Mouse (Mus musculus) erythroblast, embryonic 14.5 days (primary cell): ENCODE measurements around the gene Uxs1. TPM values are rescaled to one million over a fixed set of nuclear protein-coding genes. Genes with fewer than 3 reads are reported as not detected.

Experiments used
- H3K27me3 ChIP-seq: 2 replicates; pipeline ENCODE4 v1.6.1; 2012; ENCODE audit warnings: inconsistent platforms; ENCODE audit not compliant: control insufficient read depth
- H3K36me3 ChIP-seq: 2 replicates; pipeline ENCODE4 v1.6.1; 2012; ENCODE audit warnings: mild to moderate bottlenecking, inconsistent platforms; ENCODE audit not compliant: control insufficient read depth
- H3K4me1 ChIP-seq: 2 replicates; pipeline ENCODE4 v1.6.1; 2012; ENCODE audit warnings: inconsistent platforms; ENCODE audit not compliant: control insufficient read depth
- H3K4me3 ChIP-seq: replicated peaks from 2 replicates; pipeline ENCODE3; 2012; ENCODE audit warnings: moderate library complexity, mild to moderate bottlenecking, inconsistent platforms
- H3K9me3 ChIP-seq: 2 replicates; pipeline ENCODE4 v1.6.1; 2012; ENCODE audit warnings: low read length, inconsistent platforms, mixed read lengths; ENCODE audit not compliant: control insufficient read depth
- GATA1 ChIP-seq: IDR thresholded peaks from 2 replicates; pipeline ENCODE4 v1.6.1; 2012; ENCODE audit warnings: low read length, inconsistent platforms, mixed read lengths
- TAL1 ChIP-seq: IDR thresholded peaks from 3 replicates; pipeline ENCODE4 v1.6.1; 2012; ENCODE audit warnings: low read length, inconsistent platforms, mixed read lengths
- polyA plus RNA-seq: library from polyadenylated mRNA; stranded (reverse); fragments of >175 nt; gene quantifications from 2 replicates; pipeline ENCODE4 v1.2.3, GENCODE M21; 2012

Gene Uxs1
- polyA plus RNA-seq, 1 experiment = 0.49 TPM

DNA sequence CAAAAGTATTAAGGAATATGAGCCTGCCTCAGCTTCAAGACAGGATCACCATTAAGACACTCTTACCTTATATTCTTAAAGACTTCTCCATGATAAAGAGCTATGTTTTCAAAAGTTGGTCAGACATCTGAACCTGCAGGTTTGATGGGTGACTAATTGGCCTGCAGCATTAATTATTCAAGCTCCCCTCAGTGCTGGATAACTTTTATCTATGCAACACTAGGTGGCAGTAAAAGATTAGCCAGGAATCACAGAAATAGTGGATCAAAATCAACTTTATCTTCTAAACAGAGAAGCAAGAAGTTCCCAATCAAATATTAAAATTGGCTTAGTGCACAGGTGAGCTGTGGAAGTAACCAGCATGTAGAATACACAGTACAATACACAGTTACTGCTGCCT is 67.5 kb downstream of the Uxs1 start:
- no peaks in the 10 kb centered on the region for H3K9me3 ChIP-seq
- TF ChIP-seq TAL1 (no peak), GATA1 (no peak)
- H3K4me1 ChIP-seq = no peaks in the 10 kb centered on the region
- H3K4me3 ChIP-seq = no peak overlapping the region
- no peaks in the 10 kb centered on the region for H3K27me3 ChIP-seq
- H3K36me3 ChIP-seq = peaks cover 88% of the 10 kb centered on the region

DNA sequence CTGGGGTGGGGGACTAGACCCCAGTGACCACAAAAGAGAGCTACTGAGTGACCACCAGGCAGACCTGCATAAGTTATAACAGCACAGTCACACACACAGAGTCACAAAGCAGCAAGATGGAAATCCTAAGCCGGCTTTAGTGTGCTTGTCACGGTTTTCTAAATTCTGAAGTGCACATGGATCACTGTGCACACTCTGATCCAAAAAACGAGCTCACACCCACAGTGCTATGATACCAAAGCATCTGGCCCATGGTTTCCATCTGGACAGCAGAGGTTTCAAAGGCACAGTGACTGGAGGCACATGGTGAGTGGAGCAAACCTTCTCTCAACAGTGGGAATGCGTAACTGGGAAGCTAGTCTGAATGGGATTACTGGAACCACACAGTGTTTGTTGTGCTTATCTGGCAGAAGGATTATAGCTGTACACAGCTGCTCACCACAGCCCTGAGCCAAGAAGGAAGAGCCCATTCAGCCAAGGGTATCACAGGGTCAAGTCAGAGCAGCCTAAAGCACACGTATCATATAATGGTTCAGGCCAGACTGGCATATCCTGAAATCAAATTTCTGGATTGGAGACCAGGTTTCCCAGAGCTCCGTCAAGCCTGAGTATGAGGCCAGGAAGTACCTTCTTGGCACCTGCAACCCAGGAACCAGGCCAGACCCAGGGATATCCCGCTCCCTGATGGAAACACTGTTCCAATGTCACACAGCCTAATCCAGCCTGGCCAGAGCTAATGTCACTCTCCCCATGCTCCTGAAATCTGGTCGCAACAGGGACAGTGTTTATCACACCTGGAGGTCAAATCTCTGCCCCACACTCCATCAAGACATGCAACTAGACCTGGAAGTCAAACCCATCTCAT is 72.9 kb downstream of the Uxs1 start:
- H3K4me3 ChIP-seq = no peak overlapping the region
- no peaks in the 10 kb centered on the region for H3K4me1 ChIP-seq
- no peaks in the 10 kb centered on the region for H3K27me3 ChIP-seq
- H3K36me3 ChIP-seq = peaks cover 82% of the 10 kb centered on the region
- TF ChIP-seq GATA1 = no peak
- no peak for TF ChIP-seq TAL1
- H3K9me3 ChIP-seq = no peaks in the 10 kb centered on the region

DNA sequence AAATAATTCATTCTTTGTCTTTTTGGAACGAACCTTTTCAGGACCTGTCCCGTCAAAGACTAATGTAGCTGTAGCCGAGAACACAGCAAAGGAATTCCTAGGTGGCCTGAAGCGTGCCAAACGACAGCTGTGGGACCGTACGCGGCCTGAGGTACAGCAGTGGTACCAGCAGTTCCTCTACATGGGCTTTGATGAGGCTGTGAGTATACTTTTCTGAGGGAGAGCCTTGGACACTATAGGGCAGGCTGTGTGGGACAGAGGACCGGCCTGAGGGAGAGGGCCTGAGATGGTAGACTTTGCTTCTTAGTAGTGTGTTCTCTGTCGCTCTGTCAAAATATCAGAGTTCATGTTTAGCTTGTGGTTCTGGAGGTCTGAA is 89.1 kb downstream of the Uxs1 start:
- Histone ChIP-seq H3K9me3 (no peaks in the 10 kb centered on the region), H3K4me3 (no peak overlapping the region), H3K27me3 (no peaks in the 10 kb centered on the region), H3K4me1 (no peaks in the 10 kb centered on the region), H3K36me3 (no peaks in the 10 kb centered on the region)
- TF ChIP-seq TAL1 = no peak
- no peak for TF ChIP-seq GATA1

DNA sequence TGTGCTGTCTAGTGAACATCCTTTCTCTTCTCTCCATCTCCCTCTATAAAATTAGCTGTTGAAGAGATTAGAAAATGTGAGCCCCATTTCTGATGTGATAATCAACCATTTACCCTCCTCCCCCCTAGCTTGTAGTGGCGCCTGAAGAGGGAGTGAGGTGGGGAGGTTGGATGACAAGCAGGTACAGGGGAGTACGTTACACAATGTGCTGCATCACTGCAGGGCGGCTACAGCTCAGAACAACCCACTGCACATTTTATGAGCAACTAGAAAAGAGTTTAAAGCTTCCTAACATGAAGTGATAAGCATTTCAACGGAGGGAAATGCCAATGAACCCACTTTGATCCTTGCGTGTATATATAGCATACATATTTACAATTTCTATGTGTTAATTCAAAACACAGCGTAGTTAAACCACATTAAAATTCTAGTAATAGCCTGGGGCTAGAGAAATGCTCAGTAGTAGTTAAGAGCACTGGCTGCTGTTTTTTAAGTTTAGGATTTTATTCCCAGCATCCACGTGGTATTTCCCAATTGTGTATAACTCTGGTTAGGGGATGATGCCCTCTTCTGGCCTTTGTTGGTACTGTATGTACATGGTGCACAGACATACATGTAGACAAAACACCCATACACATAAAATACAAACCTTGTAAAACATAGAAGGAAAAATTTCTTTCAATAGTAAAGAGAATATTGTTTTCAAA is 89.6 kb downstream of the Uxs1 start:
- TF ChIP-seq TAL1 = no peak
- no peak for TF ChIP-seq GATA1

DNA sequence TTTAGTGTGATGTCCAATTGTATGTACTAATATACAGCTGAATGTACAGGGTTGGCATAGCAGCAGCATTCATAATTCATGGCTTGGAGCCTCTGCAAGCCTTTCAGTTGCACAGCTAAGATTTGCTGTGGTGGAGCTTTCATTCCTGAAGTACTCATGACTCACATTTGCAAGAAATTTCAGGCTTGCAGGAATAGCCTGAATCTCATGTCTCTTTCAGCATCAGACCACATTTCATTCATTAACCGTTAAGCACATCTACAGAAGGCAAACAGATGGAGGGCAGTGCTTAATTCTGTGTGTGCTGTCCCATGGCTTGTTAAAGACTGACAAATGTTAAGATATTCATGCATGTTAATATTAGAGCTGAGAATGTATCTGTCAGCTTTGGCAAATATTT is 94.9 kb downstream of the Uxs1 start:
- H3K9me3 ChIP-seq = no peaks in the 10 kb centered on the region
- no peak for TF ChIP-seq TAL1
- TF ChIP-seq GATA1 = no peak
- H3K4me3 ChIP-seq = no peak overlapping the region
- no peaks in the 10 kb centered on the region for H3K4me1 ChIP-seq
- no peaks in the 10 kb centered on the region for H3K36me3 ChIP-seq
- H3K27me3 ChIP-seq = no peaks in the 10 kb centered on the region

More for the DNA sequence above, 89.6 kb downstream of the Uxs1 start:
- Histone ChIP-seq H3K9me3 (no peaks in the 10 kb centered on the region), H3K4me1 (no peaks in the 10 kb centered on the region), H3K27me3 (no peaks in the 10 kb centered on the region), H3K4me3 (no peak overlapping the region), H3K36me3 (no peaks in the 10 kb centered on the region)

DNA sequence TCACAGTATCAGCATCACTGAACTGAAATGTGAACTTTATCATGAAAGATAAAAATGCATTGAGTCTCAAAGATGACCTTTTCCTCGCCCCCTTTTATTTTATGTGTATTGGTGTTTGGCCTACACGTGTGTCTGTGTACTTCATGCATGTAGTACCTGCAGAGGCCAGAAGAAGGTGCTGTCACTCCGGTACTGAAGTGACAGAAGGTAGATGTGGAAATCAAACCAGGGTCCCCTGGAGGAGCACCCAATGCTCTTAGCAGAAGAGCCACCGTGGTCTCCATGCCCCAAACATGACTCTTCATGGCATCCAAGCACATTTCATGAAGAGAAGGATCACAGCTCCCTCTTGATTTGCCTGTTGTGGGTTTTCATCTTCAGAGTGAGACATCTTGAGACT is 95.5 kb downstream of the Uxs1 start:
- H3K4me3 ChIP-seq = no peak overlapping the region
- H3K27me3 ChIP-seq = no peaks in the 10 kb centered on the region
- no peak for TF ChIP-seq TAL1
- TF ChIP-seq GATA1 = no peak
- H3K36me3 ChIP-seq = no peaks in the 10 kb centered on the region
- no peaks in the 10 kb centered on the region for H3K9me3 ChIP-seq
- H3K4me1 ChIP-seq = no peaks in the 10 kb centered on the region

DNA sequence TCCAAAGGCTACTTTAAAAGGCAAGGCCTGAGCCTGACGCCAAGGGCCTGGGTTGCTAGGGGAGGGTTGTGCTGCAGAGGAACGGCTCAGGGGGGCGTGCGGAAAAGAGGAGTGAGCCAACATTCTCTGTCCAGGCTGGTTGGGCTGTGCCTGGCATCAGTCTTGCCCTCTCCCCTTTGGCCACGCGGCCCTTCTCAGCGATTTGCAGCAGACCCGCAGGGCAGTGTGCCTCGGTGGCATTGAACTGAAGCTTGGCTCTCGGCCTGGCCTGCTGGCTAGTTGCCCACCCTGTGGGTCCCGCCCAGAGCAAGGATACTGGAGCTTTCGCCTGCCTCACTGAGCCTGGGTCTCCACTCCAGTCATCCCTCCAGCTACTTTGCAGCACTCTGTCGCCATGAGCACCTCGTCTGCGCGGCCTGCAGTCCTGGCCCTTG is 97.1 kb downstream of the Uxs1 start, which contains the start of gene 1500015O10Rik:
TSS of gene 1500015O10Rik (plus strand) at position 112 of the 434 bp plus-strand sequence.
- no peaks in the 10 kb centered on the region for H3K4me1 ChIP-seq
- no peaks in the 10 kb centered on the region for H3K27me3 ChIP-seq
- TF ChIP-seq GATA1 (no peak), TAL1 (no peak)
- no peak within 1 kb of the TSS for H3K4me3 ChIP-seq
- H3K9me3 ChIP-seq = no peaks in the 10 kb centered on the region
- no peaks in the 10 kb centered on the region for H3K36me3 ChIP-seq

DNA sequence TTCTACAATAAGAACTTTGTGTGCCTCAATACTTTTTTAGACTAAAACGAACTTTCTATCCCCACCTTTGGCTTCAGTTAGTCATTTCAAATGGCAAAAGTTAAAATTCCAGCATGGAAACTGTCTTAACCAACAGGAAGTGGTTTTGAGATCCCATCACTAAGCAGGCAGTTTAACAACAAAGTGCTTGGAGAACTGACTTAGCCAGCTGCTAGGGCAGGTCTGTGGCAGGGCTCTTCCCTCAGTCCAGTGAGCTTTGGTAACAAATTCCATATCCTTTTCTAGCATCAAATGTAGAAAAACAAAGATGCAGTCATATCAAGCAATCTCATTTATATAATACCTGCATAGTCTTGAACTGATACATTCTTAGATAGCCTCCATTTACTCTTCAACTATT is 105.1 kb downstream of the Uxs1 start:
- H3K4me3 ChIP-seq = no peak overlapping the region
- TF ChIP-seq TAL1 = no peak
- no peak for TF ChIP-seq GATA1

DNA sequence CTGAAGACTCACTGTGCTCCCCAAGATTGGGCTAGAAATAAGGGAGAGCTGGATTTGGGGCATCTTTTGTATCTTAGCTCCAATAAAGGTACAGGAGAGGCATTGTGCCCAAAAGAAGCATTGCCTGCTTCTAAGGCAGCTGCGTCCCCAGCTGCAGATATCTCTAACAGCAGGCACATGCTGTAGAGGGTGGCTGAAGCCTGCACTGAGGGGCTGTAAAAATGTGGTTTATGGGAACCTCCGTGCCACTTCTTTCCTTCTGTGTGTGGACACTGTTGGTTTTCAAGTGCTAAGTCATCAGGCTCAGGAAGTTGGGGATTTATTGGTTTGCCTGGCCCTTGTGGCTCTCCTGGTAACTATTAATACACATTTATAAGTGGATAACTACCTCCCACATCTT is 108.8 kb downstream of the Uxs1 start:
- H3K36me3 ChIP-seq = no peaks in the 10 kb centered on the region

More for the DNA sequence above, 105.1 kb downstream of the Uxs1 start:
- Histone ChIP-seq H3K36me3 (no peaks in the 10 kb centered on the region), H3K27me3 (no peaks in the 10 kb centered on the region), H3K9me3 (no peaks in the 10 kb centered on the region), H3K4me1 (no peaks in the 10 kb centered on the region)

More for the DNA sequence above, 108.8 kb downstream of the Uxs1 start:
- Histone ChIP-seq H3K27me3 (no peaks in the 10 kb centered on the region), H3K9me3 (no peaks in the 10 kb centered on the region), H3K4me3 (no peak overlapping the region), H3K4me1 (no peaks in the 10 kb centered on the region)
- no peak for TF ChIP-seq TAL1
- no peak for TF ChIP-seq GATA1
